Mouse (Mus musculus): ENCODE measurements around the gene Nomo1. TPM values are rescaled to one million over a fixed set of nuclear protein-coding genes. Genes with fewer than 3 reads are reported as not detected.
A peak's percentile ranks its signal among the peaks of the same experiment; 100 is the strongest.

Nomo1 gene
- polyA plus RNA-seq, 1 experiment from 2014 or later: 34.4 TPM

GRCm38 (mm10) chr7:46117035-46117434 lies 83.5 kb downstream of the Nomo1 start:
- 95% methylated on average over 16 of the region's 16 CpGs for WGBS
- no peak for ATAC-seq

GRCm38 (mm10) chr7:46122964-46123363 lies 89.5 kb downstream of the Nomo1 start:
- H3K4me1 ChIP-seq (replicated peaks; ENCODE audit: control insufficient read depth, insufficient read depth, low read length): no peaks in the 10 kb centered on the region
- WGBS: 7% methylated on average over 4 of the region's 4 CpGs
- peak; percentile 70 for ATAC-seq
- H3K27me3 ChIP-seq (replicated peaks; ENCODE audit: control insufficient read depth, insufficient read depth, low read length): no peaks in the 10 kb centered on the region
- no peak overlapping the region for H3K4me2 ChIP-seq (replicated peaks; ENCODE audit: low read depth)
- H3K9me3 ChIP-seq (ENCODE audit: control insufficient read depth): no peaks in the 10 kb centered on the region
- no peak overlapping the region for H3K4me3 ChIP-seq (ENCODE audit: low read depth, low read length)
- H3K36me3 ChIP-seq (ENCODE audit: control insufficient read depth, insufficient read depth): no peaks in the 10 kb centered on the region
- H3K27ac ChIP-seq (ENCODE audit: low read depth, low read length): no peak overlapping the region
- H3K9ac ChIP-seq (ENCODE audit: low read depth, low read length): no peak overlapping the region
- TF ChIP-seq CTCF (IDR thresholded peaks at IDR 0.05; ENCODE audit: low read depth): no peak

More at GRCm38 (mm10) chr7:46117035-46117434, 83.5 kb downstream of the Nomo1 start:
- H3K9me3 ChIP-seq (ENCODE audit: control insufficient read depth): no peaks in the 10 kb centered on the region
- no peak overlapping the region for H3K27ac ChIP-seq (ENCODE audit: low read depth, low read length)
- no peak for TF ChIP-seq CTCF (IDR thresholded peaks at IDR 0.05; ENCODE audit: low read depth)
- H3K27me3 ChIP-seq (replicated peaks; ENCODE audit: control insufficient read depth, insufficient read depth, low read length): no peaks in the 10 kb centered on the region
- no peaks in the 10 kb centered on the region for H3K36me3 ChIP-seq (ENCODE audit: control insufficient read depth, insufficient read depth)
- no peaks in the 10 kb centered on the region for H3K4me1 ChIP-seq (replicated peaks; ENCODE audit: control insufficient read depth, insufficient read depth, low read length)
- no peak overlapping the region for H3K9ac ChIP-seq (ENCODE audit: low read depth, low read length)
- no peak overlapping the region for H3K4me2 ChIP-seq (replicated peaks; ENCODE audit: low read depth)
- H3K4me3 ChIP-seq (ENCODE audit: low read depth, low read length): no peak overlapping the region

- no peak overlapping the region for H3K4me3 ChIP-seq (ENCODE audit: low read depth, low read length)
- no peak for ATAC-seq
- H3K9me3 ChIP-seq (ENCODE audit: control insufficient read depth): no peaks in the 10 kb centered on the region
- TF ChIP-seq CTCF (IDR thresholded peaks at IDR 0.05; ENCODE audit: low read depth): no peak
- no peaks in the 10 kb centered on the region for H3K36me3 ChIP-seq (ENCODE audit: control insufficient read depth, insufficient read depth)
- WGBS: 74% methylated on average over 6 of the region's 6 CpGs
- H3K27ac ChIP-seq (ENCODE audit: low read depth, low read length): no peak overlapping the region
- H3K27me3 ChIP-seq (replicated peaks; ENCODE audit: control insufficient read depth, insufficient read depth, low read length): no peaks in the 10 kb centered on the region
- no peak overlapping the region for H3K4me2 ChIP-seq (replicated peaks; ENCODE audit: low read depth)
- no peak overlapping the region for H3K9ac ChIP-seq (ENCODE audit: low read depth, low read length)
- no peaks in the 10 kb centered on the region for H3K4me1 ChIP-seq (replicated peaks; ENCODE audit: control insufficient read depth, insufficient read depth, low read length)
Observed at GRCm38 (mm10) chr7:46124460-46124859, 91.0 kb downstream of the Nomo1 start.

GRCm38 (mm10) chr7:46125340-46125739 lies 91.8 kb downstream of the Nomo1 start:
- ATAC-seq: no peak
- 85% methylated on average over 11 of the region's 11 CpGs for WGBS
- H3K4me1 ChIP-seq (replicated peaks; ENCODE audit: control insufficient read depth, insufficient read depth, low read length): no peaks in the 10 kb centered on the region
- H3K36me3 ChIP-seq (ENCODE audit: control insufficient read depth, insufficient read depth): no peaks in the 10 kb centered on the region
- no peak overlapping the region for H3K9ac ChIP-seq (ENCODE audit: low read depth, low read length)
- no peak for TF ChIP-seq CTCF (IDR thresholded peaks at IDR 0.05; ENCODE audit: low read depth)
- no peaks in the 10 kb centered on the region for H3K9me3 ChIP-seq (ENCODE audit: control insufficient read depth)
- no peak overlapping the region for H3K4me3 ChIP-seq (ENCODE audit: low read depth, low read length)
- H3K4me2 ChIP-seq (replicated peaks; ENCODE audit: low read depth): no peak overlapping the region
- no peak overlapping the region for H3K27ac ChIP-seq (ENCODE audit: low read depth, low read length)
- H3K27me3 ChIP-seq (replicated peaks; ENCODE audit: control insufficient read depth, insufficient read depth, low read length): no peaks in the 10 kb centered on the region

- H3K4me1 ChIP-seq (replicated peaks; ENCODE audit: control insufficient read depth, insufficient read depth, low read length): no peaks in the 10 kb centered on the region
- H3K9me3 ChIP-seq (ENCODE audit: control insufficient read depth): no peaks in the 10 kb centered on the region
- no peaks in the 10 kb centered on the region for H3K36me3 ChIP-seq (ENCODE audit: control insufficient read depth, insufficient read depth)
- no peak overlapping the region for H3K27ac ChIP-seq (ENCODE audit: low read depth, low read length)
- no peak for TF ChIP-seq CTCF (IDR thresholded peaks at IDR 0.05; ENCODE audit: low read depth)
- H3K4me3 ChIP-seq (ENCODE audit: low read depth, low read length): no peak overlapping the region
- no peaks in the 10 kb centered on the region for H3K27me3 ChIP-seq (replicated peaks; ENCODE audit: control insufficient read depth, insufficient read depth, low read length)
- H3K4me2 ChIP-seq (replicated peaks; ENCODE audit: low read depth): no peak overlapping the region
- H3K9ac ChIP-seq (ENCODE audit: low read depth, low read length): no peak overlapping the region
- WGBS: 31% methylated on average over 7 of the region's 7 CpGs
- no peak for ATAC-seq
Observed at GRCm38 (mm10) chr7:46128196-46128595, 94.7 kb downstream of the Nomo1 start.

GRCm38 (mm10) chr7:46129463-46130179 lies 96.1 kb downstream of the Nomo1 start:
- Histone ChIP-seq H3K9me3 (ENCODE audit: control insufficient read depth) (no peaks in the 10 kb centered on the region), H3K36me3 (ENCODE audit: control insufficient read depth, insufficient read depth) (no peaks in the 10 kb centered on the region), H3K27ac (ENCODE audit: low read depth, low read length) (no peak overlapping the region), H3K27me3 (replicated peaks; ENCODE audit: control insufficient read depth, insufficient read depth, low read length) (0 out of 2 replicates have a peak, but pooled peaks cover 3% of the 10 kb centered on the region), H3K4me2 (replicated peaks; ENCODE audit: low read depth) (no peak overlapping the region), H3K9ac (ENCODE audit: low read depth, low read length) (no peak overlapping the region), H3K4me3 (ENCODE audit: low read depth, low read length) (no peak overlapping the region), H3K4me1 (replicated peaks; ENCODE audit: control insufficient read depth, insufficient read depth, low read length) (no peaks in the 10 kb centered on the region)
- 48% methylated on average over 7 of the region's 7 CpGs for WGBS
- ATAC-seq: peak; percentile 46; the same call in 1 of the 2 replicates
- no peak for TF ChIP-seq CTCF (IDR thresholded peaks at IDR 0.05; ENCODE audit: low read depth)
